Mouse (Mus musculus): ENCODE results near the gene Myo18b. TPM values are rescaled to one million over a fixed set of nuclear protein-coding genes. Genes with fewer than 3 reads are reported as not detected.
A peak's percentile ranks its signal among the peaks of the same experiment; 100 is the strongest.

The Myo18b gene
- 6.7 and 9.4 TPM in 2 replicates for polyA plus RNA-seq (2014; fragmentation: Nextera tagmentation; extraction: Ambion mirVana)

DNA sequence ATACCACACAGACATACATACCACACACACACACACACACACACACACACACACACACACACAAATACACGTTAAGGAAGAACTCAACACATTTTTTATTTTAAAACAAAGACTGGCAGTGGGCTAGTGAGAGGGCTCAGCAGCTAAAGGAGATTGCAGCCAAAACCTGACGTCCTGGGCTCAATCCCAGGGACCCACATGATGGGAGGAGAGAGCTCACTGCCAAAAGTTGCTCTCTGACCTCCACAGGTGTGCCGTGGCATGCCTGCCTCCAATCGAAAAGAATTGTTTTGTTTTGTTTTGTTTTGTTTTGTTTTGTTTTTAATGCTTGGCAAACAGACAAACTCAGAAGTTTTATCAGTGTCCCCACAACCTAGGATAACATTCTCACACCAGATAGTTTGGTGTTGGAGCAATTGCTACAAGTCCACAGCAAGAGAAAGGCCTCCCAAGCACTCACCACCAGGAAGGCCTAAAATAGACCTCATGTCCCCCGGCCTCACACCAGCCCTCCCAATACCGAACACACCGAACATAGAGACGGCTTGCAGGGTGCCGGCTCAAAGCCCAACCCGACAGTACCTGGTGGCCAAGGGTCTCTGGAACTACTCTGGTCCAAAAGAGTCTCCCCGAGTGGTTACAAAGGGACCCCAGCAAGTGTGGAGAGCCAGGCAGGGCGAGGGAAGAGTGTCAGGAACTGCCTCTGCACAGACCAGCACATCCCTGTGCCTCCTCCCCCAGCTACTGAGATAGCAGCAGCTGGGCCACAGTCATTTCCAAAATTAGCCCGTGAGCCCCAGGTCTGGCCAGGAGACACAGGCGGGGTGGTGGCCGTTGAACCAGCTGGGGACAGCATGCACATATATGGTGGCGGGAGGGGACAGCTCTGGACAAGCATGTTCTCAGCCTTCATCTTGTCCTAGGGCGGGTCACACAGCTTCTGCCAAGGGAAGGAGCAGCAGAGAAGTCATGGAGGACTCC is at the start of gene Myo18b:
Myo18b (minus strand) TSS at position 689 of the 981 bp plus-strand sequence.
- no peaks in the 10 kb centered on the region for H3K4me1 ChIP-seq (ENCODE audit: control insufficient read depth, insufficient read depth, low read length)
- H3K27me3 ChIP-seq (replicated peaks; ENCODE audit: control insufficient read depth, insufficient read depth, low read length) = no peaks in the 10 kb centered on the region
- no peak within 1 kb of the TSS for H3K27ac ChIP-seq (replicated peaks; ENCODE audit: low read depth, low read length)
- DNase-seq (ENCODE audit: low spot score) = peak; percentile 24
- H3K4me3 ChIP-seq (ENCODE audit: low read depth, low read length) = no peak within 1 kb of the TSS
- peak; percentile 76 for ATAC-seq (ENCODE audit: low read depth)
- H3K36me3 ChIP-seq (ENCODE audit: control insufficient read depth, insufficient read depth, low read length) = no peaks in the 10 kb centered on the region
- WGBS = 68% methylated on average over 17 of the region's 17 CpGs
- H3K4me2 ChIP-seq (ENCODE audit: low read depth, low read length) = no peak within 1 kb of the TSS
- no peak within 1 kb of the TSS for H3K9ac ChIP-seq (ENCODE audit: low read depth, low read length)
- no peaks in the 10 kb centered on the region for H3K9me3 ChIP-seq (ENCODE audit: control insufficient read depth, low read length)

DNA sequence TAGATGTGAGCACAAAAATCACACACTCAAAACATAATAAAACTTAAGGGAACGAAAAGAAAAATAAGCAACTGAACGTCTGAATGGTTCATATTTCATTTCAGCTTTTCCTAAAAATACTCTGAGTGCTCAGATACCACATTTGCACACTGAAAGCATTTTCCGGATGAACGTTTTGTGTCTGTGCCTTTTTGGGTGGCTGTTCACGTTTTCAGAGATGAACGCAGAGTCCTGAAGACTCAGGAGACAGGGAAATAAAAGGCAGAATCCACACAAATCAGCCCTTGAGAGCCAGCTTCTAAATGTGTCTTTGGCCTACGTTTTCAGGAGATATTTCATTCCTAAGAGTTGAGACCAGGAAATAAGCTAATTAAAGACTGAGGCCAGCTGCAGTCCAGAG is 49.8 kb upstream of the Myo18b start:
- Histone ChIP-seq H3K9me3 (ENCODE audit: control insufficient read depth, low read length) (no peaks in the 10 kb centered on the region), H3K9ac (ENCODE audit: low read depth, low read length) (no peak overlapping the region), H3K27ac (replicated peaks; ENCODE audit: low read depth, low read length) (peak overlapping the region; percentile 66), H3K4me1 (ENCODE audit: control insufficient read depth, insufficient read depth, low read length) (peaks cover 11% of the 10 kb centered on the region), H3K27me3 (replicated peaks; ENCODE audit: control insufficient read depth, insufficient read depth, low read length) (no peaks in the 10 kb centered on the region), H3K36me3 (ENCODE audit: control insufficient read depth, insufficient read depth, low read length) (peaks cover 10% of the 10 kb centered on the region; the same call in 1 of the 2 replicates), H3K4me3 (ENCODE audit: low read depth, low read length) (no peak overlapping the region), H3K4me2 (ENCODE audit: low read depth, low read length) (no peak overlapping the region)
- DNase-seq (ENCODE audit: low spot score) (no peak), ATAC-seq (ENCODE audit: low read depth) (no peak)
- WGBS = 41% methylated on average over 7 of the region's 7 CpGs

DNA sequence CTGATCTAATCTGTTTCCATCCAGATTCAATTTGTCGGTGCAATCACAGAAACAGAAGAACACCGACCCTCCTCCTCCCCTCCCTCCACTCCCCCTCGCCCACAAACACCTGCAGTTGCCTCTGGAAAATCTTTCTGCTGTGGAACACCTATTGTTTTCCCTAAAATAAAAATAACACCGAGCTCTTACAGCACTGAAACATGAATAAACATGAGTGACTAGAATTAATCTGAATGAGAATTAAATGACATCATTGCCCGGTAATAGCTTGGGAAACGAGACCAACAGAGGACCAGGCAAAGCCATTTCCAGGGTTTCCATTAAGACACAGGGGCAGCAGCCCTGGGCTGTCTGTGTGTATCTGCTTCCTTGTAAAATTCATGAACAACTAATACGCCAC is 46.1 kb upstream of the Myo18b start:
- Histone ChIP-seq H3K27me3 (replicated peaks; ENCODE audit: control insufficient read depth, insufficient read depth, low read length) (no peaks in the 10 kb centered on the region), H3K9me3 (ENCODE audit: control insufficient read depth, low read length) (no peaks in the 10 kb centered on the region), H3K4me2 (ENCODE audit: low read depth, low read length) (no peak overlapping the region), H3K36me3 (ENCODE audit: control insufficient read depth, insufficient read depth, low read length) (peaks cover 10% of the 10 kb centered on the region; the same call in 1 of the 2 replicates), H3K27ac (replicated peaks; ENCODE audit: low read depth, low read length) (no peak overlapping the region), H3K9ac (ENCODE audit: low read depth, low read length) (no peak overlapping the region), H3K4me1 (ENCODE audit: control insufficient read depth, insufficient read depth, low read length) (peaks cover 11% of the 10 kb centered on the region), H3K4me3 (ENCODE audit: low read depth, low read length) (no peak overlapping the region)
- DNase-seq (ENCODE audit: low spot score) (no peak), ATAC-seq (ENCODE audit: low read depth) (no peak)
- 57% methylated on average over 7 of the region's 7 CpGs for WGBS

DNA sequence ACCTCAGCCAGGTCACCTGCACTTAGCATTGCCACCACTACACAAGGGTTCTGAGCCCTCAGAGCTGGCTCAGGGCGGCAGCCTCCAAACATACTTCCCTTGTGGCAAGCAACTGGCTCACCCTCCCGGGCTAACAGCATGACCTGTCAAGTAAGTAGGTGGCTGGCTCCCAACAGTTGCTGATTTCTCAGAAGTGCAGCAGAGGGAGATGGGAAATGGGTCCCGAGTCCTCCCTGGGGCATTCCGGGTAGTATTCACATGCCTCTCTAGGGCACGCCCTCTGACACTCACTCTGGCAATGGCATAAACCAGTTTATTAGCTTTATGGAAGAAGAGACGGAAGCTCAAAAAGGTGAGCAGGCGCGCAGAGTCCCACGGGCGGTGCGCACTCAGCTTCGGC is 44.8 kb upstream of the Myo18b start:
- no peak for DNase-seq (ENCODE audit: low spot score)
- H3K27me3 ChIP-seq (replicated peaks; ENCODE audit: control insufficient read depth, insufficient read depth, low read length) = no peaks in the 10 kb centered on the region
- H3K9ac ChIP-seq (ENCODE audit: low read depth, low read length) = no peak overlapping the region
- peaks cover 14% of the 10 kb centered on the region; the same call in 1 of the 2 replicates for H3K36me3 ChIP-seq (ENCODE audit: control insufficient read depth, insufficient read depth, low read length)
- no peak for ATAC-seq (ENCODE audit: low read depth)
- H3K4me2 ChIP-seq (ENCODE audit: low read depth, low read length) = no peak overlapping the region
- no peak overlapping the region for H3K4me3 ChIP-seq (ENCODE audit: low read depth, low read length)
- H3K27ac ChIP-seq (replicated peaks; ENCODE audit: low read depth, low read length) = no peak overlapping the region
- H3K4me1 ChIP-seq (ENCODE audit: control insufficient read depth, insufficient read depth, low read length) = peaks cover 6% of the 10 kb centered on the region
- H3K9me3 ChIP-seq (ENCODE audit: control insufficient read depth, low read length) = no peaks in the 10 kb centered on the region
- 91% methylated on average over 12 of the region's 12 CpGs for WGBS

DNA sequence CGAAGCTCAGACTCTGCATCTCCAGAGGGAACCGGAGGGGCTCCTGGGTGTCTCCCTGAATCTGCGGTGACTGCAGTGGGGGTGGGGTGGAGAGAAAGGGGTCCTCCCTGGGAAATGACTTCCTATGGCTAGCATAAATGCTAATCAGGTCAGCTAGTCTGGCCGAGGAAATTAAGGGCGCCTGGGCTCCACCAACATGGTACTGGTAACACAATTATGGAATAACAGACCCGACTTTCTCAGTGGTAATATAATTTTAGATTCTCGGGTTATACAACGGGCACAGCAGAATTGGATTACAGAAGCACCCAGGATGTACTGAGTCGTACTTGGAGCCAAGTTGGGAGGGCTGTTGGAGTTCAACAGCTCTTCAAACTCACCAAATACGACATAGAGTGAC is 40.5 kb upstream of the Myo18b start:
- Histone ChIP-seq H3K4me3 (ENCODE audit: low read depth, low read length) (no peak overlapping the region), H3K9me3 (ENCODE audit: control insufficient read depth, low read length) (no peaks in the 10 kb centered on the region), H3K27ac (replicated peaks; ENCODE audit: low read depth, low read length) (no peak overlapping the region), H3K36me3 (ENCODE audit: control insufficient read depth, insufficient read depth, low read length) (peaks cover 20% of the 10 kb centered on the region), H3K9ac (ENCODE audit: low read depth, low read length) (no peak overlapping the region), H3K4me1 (ENCODE audit: control insufficient read depth, insufficient read depth, low read length) (peaks cover 4% of the 10 kb centered on the region; the same call in 1 of the 2 replicates), H3K27me3 (replicated peaks; ENCODE audit: control insufficient read depth, insufficient read depth, low read length) (no peaks in the 10 kb centered on the region), H3K4me2 (ENCODE audit: low read depth, low read length) (no peak overlapping the region)
- WGBS = 69% methylated on average over 10 of the region's 10 CpGs
- DNase-seq (ENCODE audit: low spot score) (no peak), ATAC-seq (ENCODE audit: low read depth) (no peak)

DNA sequence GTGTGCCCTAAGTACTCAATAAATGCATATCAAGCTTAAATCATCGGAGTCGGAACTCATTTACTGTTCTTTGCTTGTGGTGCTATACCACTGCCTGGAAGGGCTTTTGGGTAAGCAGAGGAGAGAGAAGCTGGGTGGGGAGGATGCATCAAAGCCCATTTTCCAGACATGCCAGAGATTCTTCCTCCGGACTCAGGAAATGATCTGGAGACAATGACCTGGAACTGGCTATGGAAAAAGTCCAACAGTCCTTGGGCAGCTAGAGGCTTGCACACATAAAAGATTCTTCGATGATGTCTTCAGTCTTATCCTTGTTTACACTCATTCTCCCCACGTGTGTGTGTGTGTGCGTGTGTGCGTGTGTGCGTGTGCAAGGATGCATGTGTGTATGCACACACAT is 39.3 kb upstream of the Myo18b start:
- no peak overlapping the region for H3K27ac ChIP-seq (replicated peaks; ENCODE audit: low read depth, low read length)
- 87% methylated on average over 8 of the region's 8 CpGs for WGBS
- DNase-seq (ENCODE audit: low spot score) (no peak), ATAC-seq (ENCODE audit: low read depth) (no peak)
- H3K4me3 ChIP-seq (ENCODE audit: low read depth, low read length) = no peak overlapping the region
- no peak overlapping the region for H3K9ac ChIP-seq (ENCODE audit: low read depth, low read length)
- no peak overlapping the region for H3K4me2 ChIP-seq (ENCODE audit: low read depth, low read length)
- H3K36me3 ChIP-seq (ENCODE audit: control insufficient read depth, insufficient read depth, low read length) = peaks cover 16% of the 10 kb centered on the region; the same call in 1 of the 2 replicates
- no peaks in the 10 kb centered on the region for H3K27me3 ChIP-seq (replicated peaks; ENCODE audit: control insufficient read depth, insufficient read depth, low read length)
- peaks cover 4% of the 10 kb centered on the region; the same call in 1 of the 2 replicates for H3K4me1 ChIP-seq (ENCODE audit: control insufficient read depth, insufficient read depth, low read length)
- no peaks in the 10 kb centered on the region for H3K9me3 ChIP-seq (ENCODE audit: control insufficient read depth, low read length)

DNA sequence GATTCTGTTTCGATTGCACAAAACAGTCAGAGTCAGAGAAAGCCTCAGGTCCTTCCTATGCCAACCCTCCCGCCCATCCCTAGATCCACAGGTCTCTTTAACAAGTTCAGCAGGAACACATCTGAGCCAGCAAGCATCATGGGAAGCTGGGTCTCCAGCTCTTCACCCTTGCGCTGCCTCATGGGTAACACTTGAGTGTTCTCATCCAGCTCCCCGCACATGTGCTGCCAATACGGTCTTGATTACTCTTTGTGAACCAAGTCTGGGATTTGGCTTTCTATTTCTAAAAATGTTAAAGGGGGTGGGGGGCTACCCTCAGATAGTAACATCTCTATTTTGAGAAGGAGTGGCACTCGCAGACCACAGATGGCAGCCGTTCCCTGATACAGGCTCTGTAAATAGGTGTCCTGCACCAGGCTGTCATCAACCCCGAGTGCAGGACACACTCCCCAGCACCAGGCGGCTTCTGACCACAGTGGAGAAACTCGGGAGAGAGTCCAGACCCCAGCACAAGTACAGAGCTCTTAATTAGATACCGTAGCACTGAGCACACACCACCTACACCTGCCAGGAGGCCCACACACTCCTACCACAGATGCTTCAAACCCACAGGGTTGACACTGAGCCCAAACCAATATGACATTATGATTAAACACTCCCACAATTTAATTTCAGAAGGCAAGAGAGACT is 36.9 kb upstream of the Myo18b start:
- Histone ChIP-seq H3K4me1 (ENCODE audit: control insufficient read depth, insufficient read depth, low read length) (peaks cover 4% of the 10 kb centered on the region; the same call in 1 of the 2 replicates), H3K4me2 (ENCODE audit: low read depth, low read length) (no peak overlapping the region), H3K27me3 (replicated peaks; ENCODE audit: control insufficient read depth, insufficient read depth, low read length) (no peaks in the 10 kb centered on the region), H3K9ac (ENCODE audit: low read depth, low read length) (no peak overlapping the region), H3K36me3 (ENCODE audit: control insufficient read depth, insufficient read depth, low read length) (peaks cover 20% of the 10 kb centered on the region; the same call in 1 of the 2 replicates), H3K4me3 (ENCODE audit: low read depth, low read length) (no peak overlapping the region), H3K9me3 (ENCODE audit: control insufficient read depth, low read length) (no peaks in the 10 kb centered on the region), H3K27ac (replicated peaks; ENCODE audit: low read depth, low read length) (no peak overlapping the region)
- ATAC-seq (ENCODE audit: low read depth) (peak; percentile 60), DNase-seq (ENCODE audit: low spot score) (peak; percentile 56)
- WGBS = 61% methylated on average over 11 of the region's 11 CpGs

DNA sequence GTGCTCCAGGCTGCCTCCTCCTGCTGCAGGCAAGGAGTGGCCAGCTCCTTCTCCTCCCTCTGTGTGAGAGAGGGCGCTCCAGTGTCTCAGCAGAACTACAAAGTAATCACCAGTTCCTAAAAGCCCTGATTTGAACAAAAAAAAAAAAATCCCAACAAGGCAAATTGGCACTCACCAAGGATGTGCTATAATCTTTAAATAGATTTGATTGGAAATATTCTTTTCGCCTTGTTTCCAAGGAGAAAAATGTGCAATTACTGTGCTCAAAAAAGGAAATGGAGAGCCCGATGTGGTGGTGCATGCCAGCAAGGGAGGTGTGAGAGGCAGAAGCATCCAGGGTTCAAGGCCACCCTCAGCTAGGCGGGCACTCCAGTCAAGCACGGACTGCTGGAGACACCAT is 35.7 kb upstream of the Myo18b start:
- Histone ChIP-seq H3K36me3 (ENCODE audit: control insufficient read depth, insufficient read depth, low read length) (peaks cover 24% of the 10 kb centered on the region; the same call in 1 of the 2 replicates), H3K9ac (ENCODE audit: low read depth, low read length) (no peak overlapping the region), H3K27me3 (replicated peaks; ENCODE audit: control insufficient read depth, insufficient read depth, low read length) (no peaks in the 10 kb centered on the region), H3K9me3 (ENCODE audit: control insufficient read depth, low read length) (no peaks in the 10 kb centered on the region), H3K4me1 (ENCODE audit: control insufficient read depth, insufficient read depth, low read length) (peaks cover 4% of the 10 kb centered on the region; the same call in 1 of the 2 replicates), H3K4me2 (ENCODE audit: low read depth, low read length) (no peak overlapping the region), H3K4me3 (ENCODE audit: low read depth, low read length) (no peak overlapping the region), H3K27ac (replicated peaks; ENCODE audit: low read depth, low read length) (no peak overlapping the region)
- WGBS = 78% methylated on average over 5 of the region's 5 CpGs
- DNase-seq (ENCODE audit: low spot score) (no peak), ATAC-seq (ENCODE audit: low read depth) (no peak)
